Mouse (Mus musculus) C2C12 (cell line): ENCODE results near the gene Nenf.

Experiments used
- CTCF ChIP-seq: IDR thresholded peaks from one replicate; pipeline ENCODE4 v1.5.1; 2011; ENCODE audit not compliant: control insufficient read depth, insufficient read depth, insufficient read length
- FOSL1 ChIP-seq: IDR thresholded peaks from one replicate; pipeline ENCODE4 v1.8.0; 2011; ENCODE audit warnings: mild to moderate bottlenecking, low read length; ENCODE audit not compliant: poor library complexity, insufficient read depth, severe bottlenecking
- MYOG ChIP-seq: IDR thresholded peaks from one replicate; pipeline ENCODE4 v1.6.1; 2011; ENCODE audit not compliant: control insufficient read depth, insufficient read length; ENCODE audit errors: extremely low read depth
- USF1 ChIP-seq: IDR thresholded peaks from one replicate; pipeline ENCODE4 v1.6.1; 2011; ENCODE audit warnings: low read depth, mild to moderate bottlenecking, control low read depth, moderate library complexity

DNA sequence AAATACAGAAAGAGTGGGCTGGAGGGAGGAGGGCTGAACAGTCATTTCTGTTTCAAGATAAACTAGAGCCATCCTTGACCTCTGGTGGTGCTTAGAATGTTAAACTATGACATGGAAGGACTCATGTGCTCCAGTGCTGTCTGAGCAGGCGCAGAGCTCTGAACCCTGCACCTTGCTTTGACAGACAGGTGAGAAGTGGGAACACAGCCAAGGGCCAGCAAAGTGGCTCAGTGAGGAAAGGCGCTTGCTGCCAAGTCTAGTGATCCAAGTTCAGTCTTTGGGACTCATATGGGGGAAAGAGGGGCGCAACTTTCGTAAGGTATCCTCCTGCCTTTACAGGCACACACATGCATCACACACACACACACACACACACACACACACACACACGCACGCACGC is 41.8 kb downstream of the Nenf start:
- TF ChIP-seq CTCF (no peak), MYOG (no peak), USF1 (no peak), FOSL1 (no peak)
